Mouse (Mus musculus) forebrain, embryonic 10.5 days (tissue): ENCODE measurements around the gene Gadd45a. TPM values are rescaled to one million over a fixed set of nuclear protein-coding genes. Genes with fewer than 3 reads are reported as not detected.

Source experiments
- DNase-seq: peaks from one replicate; pipeline ENCODE4 v3.0.0-alpha.2; 2017; ENCODE audit warnings: low spot score; ENCODE audit errors: extremely low spot score
- H3K27ac ChIP-seq: fragments of 300-500 bp; sonication (generic); 2 replicates; pipeline ENCODE4 v1.5.1; 2016; ENCODE audit warnings: mild to moderate bottlenecking
- H3K27me3 ChIP-seq: fragments of 300-500 bp; sonication (generic); 2 replicates; pipeline ENCODE4 v1.6.1; 2016; ENCODE audit warnings: mild to moderate bottlenecking; ENCODE audit not compliant: poor library complexity, severe bottlenecking
- H3K36me3 ChIP-seq: fragments of 300-500 bp; sonication (generic); replicated peaks from 2 replicates; pipeline ENCODE4 v1.6.1; 2016; ENCODE audit warnings: mild to moderate bottlenecking, moderate library complexity
- H3K4me1 ChIP-seq: fragments of 300-500 bp; sonication (generic); 2 replicates; pipeline ENCODE4 v1.6.1; 2016
- H3K4me3 ChIP-seq: fragments of 300-500 bp; sonication (generic); 2 replicates; pipeline ENCODE4 v1.5.1; 2016; ENCODE audit warnings: mild to moderate bottlenecking, moderate library complexity
- H3K9me3 ChIP-seq: fragments of 300-500 bp; sonication (generic); 2 replicates; pipeline ENCODE4 v1.6.1; 2016; ENCODE audit warnings: mild to moderate bottlenecking, moderate library complexity
- WGBS: fragments of 180-500 bp; shearing (Covaris S2); methylation state at CpG from one replicate; pipeline ENCODE4 v1.1.7; 2016; 5-methylcytosine and 5-hydroxymethylcytosine counted together
- polyA plus RNA-seq: library from polyadenylated mRNA; unstranded; fragments of >200 nt; fragmentation: Nextera tagmentation; extraction: Ambion mirVana; gene quantifications from 2 replicates; pipeline ENCODE4 v1.2.1, GENCODE M21; 2016

Gene Gadd45a
- polyA plus RNA-seq, 1 experiment from 2014 or later = 22.9 TPM

GRCm38 (mm10) chr6:66986063-66986462, 51.2 kb downstream of the Gadd45a start:
- no peaks in the 10 kb centered on the region for H3K9me3 ChIP-seq
- no peaks in the 10 kb centered on the region for H3K36me3 ChIP-seq
- WGBS = 86% methylated on average over 12 of the region's 12 CpGs
- H3K27me3 ChIP-seq = no peaks in the 10 kb centered on the region
- peaks cover 5% of the 10 kb centered on the region for H3K4me1 ChIP-seq
- no peak overlapping the region for H3K4me3 ChIP-seq
- DNase-seq = no peak
- H3K27ac ChIP-seq = no peak overlapping the region

GRCm38 (mm10) chr6:66985500-66985899, 51.8 kb downstream of the Gadd45a start:
- no peak for DNase-seq
- peaks cover 5% of the 10 kb centered on the region for H3K4me1 ChIP-seq
- no peak overlapping the region for H3K27ac ChIP-seq
- WGBS = 80% methylated on average over 7 of the region's 7 CpGs
- H3K36me3 ChIP-seq = no peaks in the 10 kb centered on the region
- no peaks in the 10 kb centered on the region for H3K9me3 ChIP-seq
- H3K27me3 ChIP-seq = no peaks in the 10 kb centered on the region
- H3K4me3 ChIP-seq = no peak overlapping the region

Other genes starting within 250 kb of the Gadd45a start
- gene Vmn1r39, start 226.8 kb downstream of the Gadd45a start, polyA plus RNA-seq = not detected in 2 replicates
- gene Gng12, start 141.1 kb downstream of the Gadd45a start, polyA plus RNA-seq = 50.3 and 51.2 TPM in 2 replicates
- gene Serbp1, start 200.7 kb upstream of the Gadd45a start, polyA plus RNA-seq = 499 and 557 TPM in 2 replicates